Mouse (Mus musculus): ENCODE results near the gene Slc25a39. TPM values are rescaled to one million over a fixed set of nuclear protein-coding genes. Genes with fewer than 3 reads are reported as not detected.
A peak's percentile ranks its signal among the peaks of the same experiment; 100 is the strongest.
"Not testable (repeated sequence)": the region's sequence is repeated elsewhere in the genome, so short reads cannot be mapped to it uniquely, and the experiment has no call there.

Gene Slc25a39
- total RNA-seq, 2 experiments from 2014 or later: 155 to 156 TPM

DNA sequence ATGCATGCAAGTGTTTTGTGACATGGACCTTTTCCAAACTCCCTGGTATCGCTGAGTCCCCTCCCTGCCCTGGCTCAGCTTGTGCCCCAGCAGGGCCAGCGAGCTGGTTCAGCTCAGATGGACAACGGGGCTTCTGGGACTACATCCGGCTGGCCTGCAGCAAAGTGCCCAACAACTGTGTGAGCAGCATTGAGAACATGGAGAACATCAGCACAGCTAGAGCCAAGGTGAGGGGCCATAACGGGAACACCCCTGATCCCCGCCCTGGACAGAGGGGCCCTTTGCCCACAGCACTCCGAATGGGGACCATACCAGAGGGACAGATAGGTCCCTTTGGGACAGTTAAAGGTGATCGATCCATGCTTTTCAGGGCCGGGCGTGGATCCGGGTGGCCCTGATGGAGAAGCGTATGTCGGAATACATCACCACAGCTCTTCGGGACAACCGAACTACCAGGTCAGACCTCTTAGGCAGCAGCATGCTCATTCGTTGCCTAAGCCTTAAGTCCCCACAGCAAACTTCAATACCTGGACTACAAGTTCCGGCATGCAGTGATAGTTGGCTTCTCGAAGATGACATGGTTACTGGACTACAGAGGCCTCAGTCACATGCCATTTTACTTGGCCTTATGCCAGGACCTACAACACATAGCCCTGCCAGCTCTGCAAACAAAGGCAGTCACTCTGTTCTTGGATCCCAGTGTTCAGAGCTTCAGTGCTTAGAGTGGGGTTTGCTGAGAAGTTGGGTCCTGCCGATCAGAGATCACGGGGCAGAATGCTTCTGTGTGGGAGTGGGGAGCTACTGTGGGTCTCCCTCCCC lies 9.5 kb downstream of the Slc25a39 start:
- DNase-seq: peak; percentile 62 to 72
- intact Hi-C loops (cut with DNase I): no loop called here

DNA sequence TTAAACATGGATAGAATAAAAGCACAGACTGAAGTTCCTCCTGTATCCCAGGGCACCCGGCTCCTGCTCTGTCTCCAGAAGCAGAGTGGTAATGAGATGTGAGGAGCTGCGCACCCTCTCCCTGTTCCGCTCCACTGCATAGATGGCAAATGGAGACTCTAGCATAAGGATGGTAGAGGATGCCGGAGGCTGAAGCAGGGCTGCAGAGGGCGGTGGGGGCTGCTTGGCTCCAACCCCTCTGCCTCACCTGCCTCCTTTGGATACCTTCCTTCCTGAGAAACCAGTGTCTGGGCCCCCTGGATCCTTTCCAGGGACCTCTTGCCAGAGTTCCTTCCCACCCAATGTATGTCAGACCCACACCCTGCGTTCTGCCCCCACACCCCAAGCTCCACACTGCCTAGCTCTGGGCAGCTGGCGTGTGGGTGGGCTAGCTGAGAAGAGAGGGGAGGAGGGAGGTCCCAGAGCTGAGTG lies 11.0 kb downstream of the Slc25a39 start:
- intact Hi-C loops (cut with DNase I): no loop called here
- DNase-seq: no peak

DNA sequence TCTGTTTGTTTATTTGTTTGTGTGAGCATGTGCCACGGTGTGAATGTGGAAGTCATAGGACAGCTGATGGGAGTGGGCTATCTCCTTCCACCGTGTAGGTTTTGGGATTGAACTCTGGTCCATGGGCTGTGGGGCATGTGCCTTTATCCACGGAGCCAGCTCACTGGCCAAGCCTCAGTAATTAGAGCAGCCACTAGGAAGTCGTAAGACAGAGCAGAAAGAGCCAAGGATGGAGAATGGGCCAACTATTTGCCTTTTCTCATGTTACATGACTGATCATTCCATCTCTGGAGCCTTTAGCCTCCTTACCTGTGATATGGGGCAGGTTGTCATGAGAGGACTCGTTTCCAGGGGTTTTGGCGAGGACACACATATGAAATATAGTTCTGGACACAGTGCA lies 11.5 kb downstream of the Slc25a39 start:
- DNase-seq: no peak
- intact Hi-C loops (cut with DNase I): no loop called here

DNA sequence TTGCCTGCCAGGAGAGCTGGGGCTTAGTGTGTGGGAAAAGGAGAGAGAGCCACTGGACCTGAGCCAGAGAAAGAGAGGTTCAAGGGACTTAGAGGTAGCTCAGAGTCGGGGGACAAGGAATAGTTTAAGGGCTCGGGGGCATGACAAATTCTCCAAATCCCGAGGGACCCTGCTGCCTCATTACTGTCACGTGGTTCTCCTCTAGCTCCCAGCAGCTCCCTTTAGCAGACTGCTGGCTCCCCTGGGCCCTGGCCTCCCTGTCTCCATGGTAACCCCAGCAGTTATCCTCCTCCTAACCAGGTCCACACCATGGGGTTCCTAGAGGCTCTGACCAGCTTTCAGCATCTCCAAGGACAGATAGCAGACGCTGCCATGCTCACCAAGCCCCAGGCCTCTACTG lies 12.5 kb downstream of the Slc25a39 start:
- no peak for DNase-seq
- intact Hi-C loops (cut with DNase I): no loop called here

DNA sequence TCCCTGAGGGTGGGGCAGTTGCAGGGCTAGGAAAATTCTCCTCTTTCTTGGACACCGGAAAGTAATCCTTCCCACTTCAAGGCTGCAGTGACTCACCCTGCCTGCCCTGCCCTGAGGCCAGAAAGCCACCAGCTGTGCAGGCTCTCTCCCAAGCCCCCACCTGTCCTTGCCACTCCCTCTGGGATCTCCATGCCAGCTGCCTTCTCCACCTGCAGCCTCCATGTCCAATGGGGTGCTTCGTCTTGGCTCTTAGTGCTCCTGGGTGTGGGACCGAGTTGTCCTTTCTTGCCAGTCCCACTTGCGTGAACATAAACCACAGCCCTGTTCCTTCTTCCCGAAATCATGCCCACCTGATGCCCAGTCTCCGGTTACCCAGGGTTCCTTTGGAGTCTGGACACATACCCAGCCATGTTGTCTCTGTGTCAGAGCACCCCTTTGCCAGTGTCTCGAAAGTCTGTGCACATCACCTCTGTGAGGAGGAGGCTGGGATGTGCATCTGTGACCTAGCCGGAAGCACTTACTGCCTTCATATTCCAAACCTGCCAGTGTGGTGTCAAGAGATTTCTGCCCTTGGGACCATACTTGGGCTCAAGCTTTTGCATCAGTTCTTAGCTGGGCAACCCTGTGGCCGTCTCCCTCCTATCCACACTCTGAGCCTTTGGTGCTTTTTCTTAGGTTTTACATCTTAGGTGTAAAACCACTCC lies 13.2 kb downstream of the Slc25a39 start:
- intact Hi-C loops (cut with DNase I): no loop called here

DNA sequence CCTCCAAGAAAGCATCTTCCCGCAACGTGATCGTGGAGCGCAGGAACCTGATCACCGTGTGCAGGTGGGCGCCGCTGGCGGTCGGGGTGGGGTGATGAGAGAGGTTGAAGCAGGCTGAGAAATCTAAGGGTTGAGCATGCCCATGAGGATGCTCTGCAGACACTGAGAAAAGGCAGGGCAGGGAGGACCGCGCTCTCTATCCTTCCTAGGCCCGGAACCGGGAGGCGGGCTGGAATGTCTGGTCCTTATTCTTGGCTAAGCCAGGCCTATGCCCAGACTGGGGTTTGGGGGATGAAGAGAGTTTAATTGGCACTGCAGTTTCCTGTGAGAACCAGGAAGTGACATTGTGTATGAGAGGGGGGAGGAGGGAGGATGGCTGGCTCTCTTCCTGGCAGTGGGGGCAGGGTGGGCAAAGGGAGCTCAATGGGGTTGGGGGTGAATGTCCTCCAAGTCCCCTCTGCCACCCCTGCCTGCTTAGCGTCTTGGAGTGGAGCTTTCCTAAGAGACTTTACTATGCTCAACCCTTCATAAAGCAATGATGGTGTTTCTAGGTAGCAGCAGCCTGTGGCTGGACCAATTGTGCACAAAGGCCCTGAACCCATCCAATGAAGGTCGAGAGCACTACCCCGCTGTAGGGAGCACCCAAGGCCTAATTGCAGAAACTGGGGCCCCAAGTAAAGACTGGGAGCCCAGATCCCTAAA lies 13.9 kb downstream of the Slc25a39 start:
- intact Hi-C loops (cut with DNase I): no loop called here

More for the DNA sequence above, 13.2 kb downstream of the Slc25a39 start:
- DNase-seq: no peak

DNA sequence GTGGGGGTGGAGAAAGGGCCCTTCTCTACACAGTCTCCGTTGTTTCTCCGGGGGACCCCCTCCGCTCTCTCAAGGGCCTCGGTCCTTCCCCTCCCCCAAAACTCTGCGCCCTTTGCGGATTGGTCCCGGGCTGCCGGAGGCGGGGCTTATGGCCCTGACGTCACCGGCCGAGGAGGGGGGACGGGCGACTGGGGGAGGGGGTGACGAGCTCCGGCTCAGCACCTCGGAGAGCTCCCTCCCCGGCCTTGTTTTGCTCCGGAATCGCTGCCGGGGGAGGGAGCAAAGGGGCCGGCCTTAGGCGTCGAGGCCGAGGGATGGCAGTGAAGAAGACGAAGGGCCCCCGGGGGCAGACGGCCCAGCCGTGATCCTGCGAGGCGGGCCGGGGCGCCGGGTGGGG lies 14.5 kb downstream of the Slc25a39 start, which contains the start of gene Rundc3a:
TSS of gene Rundc3a (plus strand) at position 166 of the 397 bp plus-strand sequence.
- peak; percentile 79 to 85 for DNase-seq

More for the DNA sequence above, 13.9 kb downstream of the Slc25a39 start:
- no peak for DNase-seq

DNA sequence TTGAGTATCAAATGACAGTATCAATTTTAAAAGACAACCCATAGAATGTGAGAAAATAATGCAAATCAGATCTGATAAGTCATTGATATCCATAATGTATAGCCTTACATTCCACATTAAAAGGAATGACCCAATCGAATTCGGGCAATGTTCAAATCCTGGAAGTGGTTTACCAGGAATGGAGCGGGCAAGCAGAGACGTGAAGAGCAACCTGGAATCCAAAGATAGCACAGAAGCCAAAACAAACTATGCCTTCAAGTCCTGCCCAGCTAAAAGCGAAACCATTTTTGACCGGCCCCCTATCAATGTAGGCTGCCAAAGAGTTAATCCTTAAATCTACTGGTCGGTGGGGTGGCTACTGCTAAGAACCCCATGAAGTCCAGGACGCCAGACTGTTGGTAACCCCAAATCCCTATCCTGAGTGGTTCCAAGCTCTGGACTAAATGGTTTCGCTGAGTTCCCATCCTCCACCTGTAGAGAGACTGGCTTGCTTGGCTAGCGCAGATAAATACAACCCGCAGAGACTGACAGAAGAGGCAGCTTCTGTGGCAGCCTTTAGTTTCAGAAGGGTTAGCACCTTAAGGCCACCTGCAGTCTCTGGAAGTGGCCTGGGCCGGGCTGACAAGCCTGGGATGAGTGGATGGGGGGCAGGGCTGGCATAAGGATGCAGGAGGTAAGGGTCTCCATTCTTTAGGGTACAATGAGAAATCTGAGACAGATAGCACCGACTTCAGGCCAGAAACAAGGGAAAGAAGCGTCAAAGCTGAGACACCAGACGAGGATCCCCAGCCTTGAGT lies 15.1 kb downstream of the Slc25a39 start:
- intact Hi-C loops (cut with DNase I): no loop called here
- DNase-seq: no peak

More for the DNA sequence above, 14.5 kb downstream of the Slc25a39 start, which contains the start of gene Rundc3a:
- intact Hi-C loops (cut with DNase I): no loop called here

DNA sequence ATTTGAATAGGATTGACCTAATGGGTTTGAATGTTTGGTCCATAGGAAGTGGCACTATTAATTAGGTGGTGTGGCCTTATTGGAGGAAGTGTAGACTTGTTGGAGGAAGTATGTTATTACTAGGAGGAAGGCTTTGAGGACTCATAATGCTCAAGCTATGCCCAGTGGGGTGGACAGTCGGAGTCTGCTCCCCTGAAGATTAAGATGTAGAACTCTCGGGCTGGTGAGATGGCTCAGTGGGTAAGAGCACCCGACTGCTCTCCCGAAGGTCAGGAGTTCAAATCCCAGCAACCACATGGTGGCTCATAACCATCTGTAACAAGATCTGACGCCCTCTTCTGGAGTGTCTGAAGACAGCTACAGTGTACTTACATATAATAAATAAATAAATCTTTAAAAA lies 18.3 kb downstream of the Slc25a39 start:
- intact Hi-C loops (cut with DNase I); DNase-seq: not testable (repeated sequence)

DNA sequence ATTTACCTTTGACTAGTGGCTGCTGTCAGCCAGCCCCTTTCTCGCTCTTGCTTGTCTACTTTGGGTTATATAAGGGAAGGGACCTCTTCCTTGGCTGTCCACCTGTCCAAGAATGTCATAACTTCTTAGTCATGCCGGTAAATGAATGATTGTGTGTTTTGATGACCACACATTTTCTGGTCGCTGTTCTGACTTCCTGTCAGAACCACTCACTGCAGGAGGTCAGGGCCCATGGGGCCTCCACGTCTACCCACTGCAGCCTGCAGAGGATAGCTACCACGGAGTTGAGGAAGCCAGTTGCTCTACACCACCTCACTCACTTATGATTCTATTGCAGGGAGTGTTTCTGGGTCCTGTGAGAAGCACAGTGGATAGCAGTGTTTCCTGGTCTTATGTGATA lies 21.6 kb downstream of the Slc25a39 start:
- no peak for DNase-seq
- intact Hi-C loops (cut with DNase I): no loop called here

DNA sequence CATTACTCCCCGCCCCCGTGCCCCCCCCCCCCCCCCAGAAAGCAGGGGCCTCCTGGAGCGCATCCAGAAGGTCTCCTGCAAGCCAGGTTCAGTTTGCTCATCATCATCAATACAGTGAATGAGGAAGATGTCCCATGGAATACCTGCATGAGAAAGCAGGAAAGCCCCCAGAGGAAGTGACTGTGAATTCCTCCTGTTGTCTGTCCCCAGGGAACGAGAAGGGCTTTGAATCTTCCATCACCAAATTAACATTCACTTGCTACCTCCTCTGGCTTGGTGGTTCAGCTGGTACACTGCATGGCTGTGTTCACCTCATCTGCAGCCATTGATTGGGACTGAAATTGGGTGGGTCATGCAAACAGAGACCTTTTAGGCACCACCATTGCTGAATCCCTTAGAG lies 22.7 kb downstream of the Slc25a39 start:
- DNase-seq: no peak
- intact Hi-C loops (cut with DNase I): no loop called here

DNA sequence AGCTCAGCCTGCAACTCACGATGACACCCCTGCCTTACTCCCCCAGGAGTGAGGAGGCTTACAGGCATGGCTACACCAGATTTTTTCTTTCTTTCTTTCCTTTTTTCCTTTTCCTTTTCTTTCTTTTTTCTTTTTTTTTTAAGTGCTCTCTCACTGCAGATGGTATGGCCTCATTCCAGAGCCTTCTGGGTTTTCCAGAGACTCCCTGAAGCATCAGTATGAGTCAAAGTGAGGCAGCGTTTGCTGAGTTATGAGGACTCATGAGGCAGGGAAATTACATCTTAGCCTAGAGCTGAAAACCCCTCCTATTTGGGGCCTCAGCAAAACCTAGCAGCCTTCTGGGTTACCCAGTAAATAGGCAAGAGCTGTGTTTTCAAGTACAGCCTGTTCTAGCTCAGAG lies 23.3 kb downstream of the Slc25a39 start:
- no peak for DNase-seq
- intact Hi-C loops (cut with DNase I): no loop called here

DNA sequence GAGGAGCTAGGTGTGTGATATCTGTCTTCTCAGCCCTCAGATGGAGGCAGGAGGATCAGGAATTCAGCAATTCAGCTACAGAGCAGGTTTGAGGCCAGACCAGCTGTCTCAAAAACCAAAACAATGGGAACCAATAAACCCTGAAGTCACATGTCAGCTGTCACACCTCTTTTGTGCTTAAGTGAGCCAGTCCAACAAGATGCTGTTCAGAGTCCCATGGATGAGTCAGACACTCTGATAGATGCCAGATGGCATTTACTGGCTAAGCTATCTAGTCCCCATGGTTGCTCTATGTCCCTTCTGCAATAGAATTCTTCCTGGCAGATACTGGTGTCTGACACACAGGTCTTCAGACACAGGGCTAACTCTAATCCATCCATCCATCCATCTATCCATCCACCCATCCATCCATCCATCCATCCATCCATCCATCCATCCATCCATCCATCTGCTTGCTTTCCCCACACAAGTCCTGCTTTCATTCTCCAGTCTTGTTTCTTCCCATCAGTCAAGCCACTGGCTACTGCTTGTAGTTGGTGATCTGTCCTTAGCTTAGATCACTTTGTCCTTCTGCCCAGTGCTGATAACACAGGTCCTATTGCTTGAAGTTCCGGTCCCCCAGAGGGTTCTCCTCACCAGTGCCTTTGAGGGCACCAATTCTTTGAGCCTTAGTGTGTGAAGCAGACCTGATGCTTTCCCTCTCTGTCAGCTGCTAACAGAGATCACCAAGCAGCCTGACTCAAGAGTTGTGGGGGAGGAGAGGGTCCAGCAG lies 24.2 kb downstream of the Slc25a39 start:
- intact Hi-C loops (cut with DNase I): no loop called here
- DNase-seq: no peak

DNA sequence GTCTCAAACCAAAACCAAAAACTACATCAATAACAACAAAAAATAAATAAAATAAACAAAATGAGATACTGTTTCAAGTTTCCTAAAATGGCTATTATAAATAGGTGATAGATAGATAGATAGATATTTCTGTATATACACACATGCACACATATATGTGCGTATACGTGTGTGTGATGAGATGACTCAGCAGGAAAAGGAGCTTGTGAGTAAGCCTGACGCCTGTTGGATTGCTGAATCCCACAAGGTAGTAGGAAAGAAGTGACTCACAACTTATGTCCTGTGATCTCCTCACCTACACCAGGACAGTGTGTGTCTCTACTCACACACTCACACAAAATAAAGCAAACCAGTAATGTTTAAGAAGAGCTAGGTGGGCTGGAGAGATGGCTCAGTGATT lies 25.0 kb downstream of the Slc25a39 start:
- intact Hi-C loops (cut with DNase I): no loop called here
- no peak for DNase-seq

DNA sequence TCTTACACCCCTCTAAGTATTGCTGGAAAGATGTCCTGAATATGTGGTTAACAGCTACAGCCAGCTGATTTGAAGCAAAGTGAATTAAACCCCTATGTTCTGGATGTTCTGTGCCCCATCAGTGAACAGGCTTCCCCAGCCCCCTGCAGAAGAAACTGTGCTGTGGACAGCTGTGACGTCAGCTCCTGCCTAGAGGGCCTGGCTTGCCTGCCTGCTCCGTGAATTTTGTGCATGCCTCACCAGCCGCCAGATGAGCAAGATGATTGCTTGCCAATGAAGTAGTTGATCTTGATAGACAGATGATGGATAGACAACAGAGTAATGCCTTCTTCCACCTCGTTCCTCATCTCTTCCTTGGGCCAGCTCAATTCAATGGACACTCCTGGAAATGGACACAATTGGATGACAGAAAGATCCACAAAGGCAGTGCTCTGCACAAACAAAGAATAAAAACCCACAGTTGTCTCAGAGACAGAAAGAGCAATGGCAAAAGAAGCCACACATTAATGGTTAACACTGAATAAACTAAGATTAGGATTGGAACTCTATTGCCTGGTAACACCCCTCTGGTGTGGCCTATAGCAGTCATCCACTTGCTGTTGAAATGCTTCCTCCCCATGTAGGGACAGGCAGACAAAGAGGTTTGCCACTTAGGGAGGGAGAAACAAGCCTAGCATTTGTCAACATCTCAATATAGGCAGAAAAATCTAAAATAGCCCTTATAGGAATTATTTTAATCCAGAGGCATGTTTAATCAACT lies 26.2 kb downstream of the Slc25a39 start:
- intact Hi-C loops (cut with DNase I): no loop called here
- DNase-seq: no peak

DNA sequence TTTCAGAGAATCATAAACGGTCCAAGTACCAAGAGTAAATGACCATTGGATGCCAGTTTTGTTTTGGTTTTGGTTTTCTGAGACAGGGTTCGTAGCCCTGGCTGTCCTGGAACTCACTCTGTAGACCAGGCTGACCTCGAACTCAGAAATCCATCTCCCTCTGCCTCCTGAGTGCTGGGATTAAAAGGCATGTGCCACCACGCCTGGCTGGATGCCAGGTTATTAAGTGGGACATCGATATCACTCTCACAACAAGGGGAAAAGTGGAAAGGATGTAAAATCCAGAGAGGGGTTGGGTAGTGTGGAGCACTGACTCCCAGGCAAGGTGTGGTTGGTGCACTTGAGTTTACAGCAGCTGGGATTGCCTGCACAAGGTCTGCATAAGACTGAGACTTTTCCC lies 27.7 kb downstream of the Slc25a39 start:
- intact Hi-C loops (cut with DNase I): no loop called here
- DNase-seq: no peak

DNA sequence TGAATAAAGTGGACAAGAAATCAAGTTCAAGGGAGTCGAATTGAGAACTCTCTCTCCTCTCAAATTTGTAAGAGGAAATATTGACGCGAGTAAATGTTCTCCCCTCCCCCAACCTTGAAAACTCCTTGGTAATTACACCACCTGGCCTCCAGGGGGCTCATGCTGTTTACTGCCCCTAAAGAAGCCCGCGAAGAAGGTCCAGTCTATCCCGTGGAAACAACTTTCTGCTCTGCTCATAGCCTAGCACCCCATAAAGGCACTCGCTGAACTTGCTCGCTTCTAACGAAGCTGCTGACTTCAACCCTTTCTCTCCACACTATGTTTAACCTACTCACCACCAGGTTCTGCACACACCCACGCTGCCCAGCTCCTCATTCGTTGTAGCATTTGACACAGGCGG lies 30.6 kb downstream of the Slc25a39 start:
- DNase-seq: no peak
- intact Hi-C loops (cut with DNase I): loop anchor here (5.0 kb wide), 1 partner anchor 45 kb away; no protein-coding TSS in a partner anchor

DNA sequence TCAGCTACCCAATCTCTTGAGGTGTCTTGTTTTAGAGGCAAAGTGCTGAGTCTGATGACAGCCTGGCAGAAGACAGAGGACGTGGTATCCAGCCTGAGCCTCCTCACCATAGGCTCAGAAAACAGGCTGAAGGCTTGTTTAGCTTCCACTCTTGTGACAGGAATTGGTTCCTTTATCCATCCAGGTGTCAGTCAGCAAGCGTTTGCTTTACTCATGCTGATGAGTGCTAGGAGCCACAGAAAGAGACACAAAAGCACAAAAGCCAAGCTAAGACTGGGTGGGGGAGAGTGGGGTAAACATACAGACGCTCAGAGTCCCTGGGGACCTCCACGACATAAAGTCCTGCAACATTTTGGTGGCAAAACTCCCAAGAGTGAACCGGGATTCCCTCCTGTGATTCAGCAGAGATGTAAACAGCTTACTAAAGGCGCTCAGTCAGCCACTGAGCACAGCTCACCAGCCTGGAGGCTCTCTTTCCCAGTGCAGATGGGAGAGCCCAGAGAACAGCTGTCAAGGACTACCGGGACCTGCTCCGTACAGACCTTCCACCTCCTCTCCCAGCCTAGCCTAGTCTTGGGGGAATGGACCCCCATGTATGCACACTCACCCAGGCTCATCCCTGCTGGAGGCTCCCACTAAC lies 31.4 kb downstream of the Slc25a39 start:
- intact Hi-C loops (cut with DNase I): loop anchor here (5.0 kb wide), 1 partner anchor 44 kb away; no protein-coding TSS in a partner anchor

More for the DNA sequence above, 31.4 kb downstream of the Slc25a39 start:
- no peak for DNase-seq

Measured in heart, postnatal 10 days (tissue).